Mouse (Mus musculus): Measurements from ENCODE around the gene Armc6.

The Armc6 gene

GRCm38 (mm10) chr8:70234080-70234780, at the start of gene Armc6, which contains the start of gene Sugp2:
Gene Armc6 (minus strand): TSS chr8:70234466.
Gene Sugp2 (plus strand): TSS chr8:70234226.
- peak; percentile 95 to 96 for DNase-seq (ENCODE audit: low spot score in 2 of 2)

DNA sequence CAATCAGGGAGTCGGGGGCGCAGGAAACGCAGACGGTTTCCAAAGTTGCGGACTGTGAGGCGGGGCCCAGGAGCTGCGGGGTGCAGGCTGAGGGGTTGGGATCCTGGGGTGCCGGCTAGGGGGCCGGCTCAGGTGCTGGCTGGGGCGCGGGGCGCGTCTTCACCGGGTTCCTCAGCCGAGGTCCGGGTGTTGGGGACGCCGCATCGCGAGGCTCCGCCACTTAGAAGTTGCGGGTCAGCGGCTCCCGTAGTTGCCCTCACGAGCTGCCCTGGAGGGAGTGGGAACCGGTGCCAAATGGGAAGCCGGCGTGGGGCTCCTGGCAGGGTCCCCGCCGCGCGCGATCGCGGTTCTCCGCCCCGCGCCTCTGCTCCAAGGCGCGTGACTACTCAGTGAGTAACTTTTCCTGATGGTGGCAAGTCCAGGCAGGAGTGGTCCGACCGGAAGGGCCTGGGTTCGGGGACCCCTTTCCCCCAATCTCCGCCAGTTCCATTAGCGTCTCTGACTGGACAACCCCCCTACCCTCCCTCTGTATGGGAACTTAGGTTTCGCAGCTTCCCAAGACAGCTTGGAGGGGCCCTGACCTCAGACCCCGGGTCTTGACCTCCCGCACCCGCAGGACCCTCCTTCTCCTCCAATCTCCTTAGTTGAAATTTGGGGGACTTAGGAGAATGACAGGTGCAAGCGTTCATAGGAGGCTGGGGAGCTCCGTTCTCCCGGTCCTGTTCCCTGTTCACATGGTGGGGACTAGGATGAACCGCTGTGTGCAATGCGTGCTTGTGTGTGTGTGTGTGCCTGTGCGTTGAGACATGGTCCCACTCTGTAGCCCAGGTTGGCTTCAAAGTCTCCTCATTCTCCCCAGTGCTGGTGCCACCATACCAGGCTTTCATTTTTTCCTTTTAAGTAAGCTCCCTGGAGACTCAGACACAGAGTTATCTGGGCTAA, 49.1 kb upstream of the Armc6 start:
- DNase-seq (ENCODE audit: low spot score in 2 of 2): no peak

- DNase-seq (ENCODE audit: low spot score in 2 of 2): peak; percentile 76 to 89
Observed at GRCm38 (mm10) chr8:70282603-70283135, 48.4 kb upstream of the Armc6 start, which contains the start of gene Homer3. Gene Homer3 (plus strand): TSS chr8:70282827.

DNA sequence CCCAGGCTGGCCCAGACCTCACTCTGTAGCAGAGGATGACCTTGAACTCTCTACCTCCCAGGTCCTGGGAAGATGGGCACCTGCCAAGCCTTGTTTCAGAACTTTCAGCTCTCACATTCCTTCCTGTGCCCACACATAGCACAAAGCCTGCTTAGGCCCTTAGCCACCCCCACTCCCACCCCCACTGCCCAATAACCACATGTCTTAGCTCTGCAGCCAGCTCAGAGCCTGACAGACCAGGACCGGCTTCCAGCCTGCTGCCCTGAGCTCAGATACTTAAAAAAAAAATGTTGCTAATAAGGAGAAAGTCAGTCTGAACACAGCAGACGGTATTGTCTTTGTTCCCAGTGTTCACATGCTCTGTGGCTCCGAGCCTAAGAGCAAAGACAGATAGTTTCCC, 46.7 kb upstream of the Armc6 start:
- no peak for DNase-seq (ENCODE audit: low spot score in 2 of 2)

DNA sequence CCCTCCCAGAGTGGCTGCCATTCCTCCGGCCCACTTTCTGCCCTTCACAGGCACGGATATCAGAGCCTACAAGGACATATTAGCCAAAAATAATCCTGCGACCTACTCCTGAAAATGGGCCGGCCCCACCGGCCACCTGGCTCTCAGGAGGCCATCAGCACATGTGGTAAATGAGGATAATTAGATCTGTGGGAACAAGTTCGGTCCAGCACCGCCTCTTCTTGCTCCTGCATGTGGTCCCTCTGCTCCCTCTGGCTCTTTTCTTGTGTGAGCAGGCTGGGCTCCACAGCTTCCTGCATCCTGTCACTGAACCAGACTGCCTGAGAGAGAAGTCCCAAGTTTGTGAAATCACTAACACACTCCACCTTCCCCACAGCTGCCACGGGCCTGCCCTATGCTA, 45.0 kb upstream of the Armc6 start:
- no peak for DNase-seq (ENCODE audit: low spot score in 2 of 2)

DNA sequence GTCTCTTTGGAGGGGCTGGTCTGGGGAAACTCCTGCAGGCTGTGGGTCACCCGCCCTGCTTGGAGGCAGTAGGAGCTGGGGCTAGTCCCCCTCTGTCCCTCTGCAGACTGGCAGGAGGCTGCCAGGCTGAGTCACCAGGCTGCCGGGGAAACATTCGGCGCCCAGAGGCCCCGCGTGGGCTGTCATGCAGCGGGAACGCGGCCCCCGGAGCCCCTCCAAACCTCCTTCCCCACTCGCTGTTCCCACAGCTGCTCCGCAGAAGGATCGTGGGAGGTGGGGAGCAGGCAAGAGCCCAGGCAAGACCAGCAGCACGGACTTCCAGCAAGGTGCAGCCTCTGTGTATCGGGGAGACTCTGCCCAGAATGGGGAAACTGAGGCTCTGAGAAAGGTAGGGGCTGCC, 43.9 kb upstream of the Armc6 start:
- DNase-seq (ENCODE audit: low spot score in 2 of 2): no peak

GRCm38 (mm10) chr8:70276476-70276875, 42.2 kb upstream of the Armc6 start:
- DNase-seq (ENCODE audit: low spot score in 2 of 2): no peak

DNA sequence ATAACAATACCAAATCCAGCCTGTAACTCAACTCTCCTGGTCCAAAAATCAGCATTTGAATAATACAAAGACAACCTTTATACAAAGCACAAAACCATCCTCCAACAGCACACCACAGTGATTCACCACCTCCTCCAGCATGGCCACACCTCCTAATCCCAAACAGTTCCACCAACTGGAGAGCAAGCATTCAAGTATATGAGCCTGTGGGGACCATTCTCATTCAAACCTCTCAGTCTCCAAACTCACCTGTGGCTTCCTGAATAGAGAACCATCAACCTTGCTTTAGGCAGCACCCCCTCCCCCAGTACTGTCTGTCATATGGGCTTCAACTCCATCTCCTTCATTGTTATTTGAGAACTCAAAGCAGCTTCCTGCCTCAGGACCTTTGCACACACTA, 40.1 kb upstream of the Armc6 start:
- no peak for DNase-seq (ENCODE audit: low spot score in 2 of 2)

DNA sequence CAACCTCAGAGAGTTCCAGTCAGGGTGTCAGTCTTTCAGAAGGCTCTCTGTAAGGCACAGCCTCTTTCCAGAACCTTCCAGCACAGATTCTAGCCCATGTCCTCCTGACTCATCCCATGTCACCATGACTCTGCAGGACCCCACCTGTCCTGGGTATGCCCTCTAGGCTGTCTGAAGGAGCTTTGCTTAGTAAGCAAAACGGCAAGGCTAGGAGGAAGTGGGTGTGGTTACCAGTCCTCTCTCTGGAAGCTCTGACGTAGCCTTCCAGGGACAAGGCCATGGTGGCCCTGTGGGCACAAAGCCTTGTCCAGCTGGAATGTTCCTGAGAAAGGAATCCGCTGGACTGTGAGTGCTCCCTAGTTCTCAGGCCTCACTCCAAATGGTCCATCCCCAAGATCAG, 38.7 kb upstream of the Armc6 start:
- DNase-seq (ENCODE audit: low spot score in 2 of 2): peak in 1 of 2 experiments; percentile 39

DNA sequence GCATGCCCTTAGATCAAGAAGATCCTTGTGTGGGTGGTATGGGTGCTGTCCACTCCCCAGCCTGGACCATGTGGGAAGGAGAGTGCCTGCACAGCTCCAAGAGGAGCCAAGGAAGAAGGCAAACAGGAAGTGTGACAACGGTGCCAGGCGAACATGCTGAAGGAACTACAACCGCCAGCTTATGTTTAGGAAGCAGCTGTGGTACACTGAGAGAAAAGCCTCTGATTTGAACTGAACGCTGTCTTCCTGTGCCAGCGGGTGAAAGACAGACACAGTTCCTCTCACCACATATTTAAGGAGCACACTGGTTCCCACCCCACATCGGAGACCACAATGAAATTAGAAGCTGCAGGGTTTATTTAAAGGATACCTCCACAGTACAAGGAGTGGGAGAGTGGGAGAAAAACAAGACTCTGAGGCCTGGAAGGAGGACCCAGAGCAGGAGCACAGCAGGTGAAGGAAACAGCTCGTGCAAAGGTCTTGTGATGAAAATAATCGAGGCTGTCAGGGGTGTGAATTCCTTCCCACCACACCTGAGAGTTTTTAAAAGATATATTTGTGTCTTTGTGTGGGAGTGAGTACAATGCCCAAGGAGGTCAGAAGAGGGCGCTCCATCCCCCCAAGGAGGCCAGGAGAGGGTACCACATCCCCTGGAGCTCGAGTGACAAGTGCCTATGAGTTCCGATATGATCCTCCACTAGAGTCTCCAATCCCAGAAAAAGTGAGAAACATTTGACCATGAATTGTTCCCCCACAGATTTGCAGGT, 34.7 kb upstream of the Armc6 start:
- DNase-seq (ENCODE audit: low spot score in 2 of 2): peak in 1 of 2 experiments; percentile 56

- DNase-seq (ENCODE audit: low spot score in 2 of 2): no peak
Observed at GRCm38 (mm10) chr8:70268311-70268710, 34.0 kb upstream of the Armc6 start.

DNA sequence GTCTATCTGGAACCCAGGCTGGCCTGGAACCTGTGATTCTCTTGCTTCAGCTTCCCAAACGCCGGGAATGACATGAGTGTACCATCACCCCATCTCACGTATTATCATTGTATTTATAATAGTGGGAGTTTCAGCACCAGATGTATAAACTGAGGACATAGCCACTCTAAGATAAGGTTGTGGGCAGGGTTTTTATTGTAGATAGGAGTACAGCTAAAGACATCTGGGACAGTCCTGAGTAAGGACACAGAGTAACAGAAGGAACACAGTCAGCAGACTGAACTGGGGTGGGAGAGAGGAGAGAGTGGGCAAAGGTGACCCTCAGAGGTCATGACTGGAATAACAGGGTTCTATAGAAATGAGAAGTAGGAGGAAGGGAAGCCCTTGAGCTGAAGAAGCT, 33.4 kb upstream of the Armc6 start:
- DNase-seq (ENCODE audit: low spot score in 2 of 2): no peak

- peak in 1 of 2 experiments; percentile 35 for DNase-seq (ENCODE audit: low spot score in 2 of 2)
Observed at GRCm38 (mm10) chr8:70259043-70259442, 24.8 kb upstream of the Armc6 start.

DNA sequence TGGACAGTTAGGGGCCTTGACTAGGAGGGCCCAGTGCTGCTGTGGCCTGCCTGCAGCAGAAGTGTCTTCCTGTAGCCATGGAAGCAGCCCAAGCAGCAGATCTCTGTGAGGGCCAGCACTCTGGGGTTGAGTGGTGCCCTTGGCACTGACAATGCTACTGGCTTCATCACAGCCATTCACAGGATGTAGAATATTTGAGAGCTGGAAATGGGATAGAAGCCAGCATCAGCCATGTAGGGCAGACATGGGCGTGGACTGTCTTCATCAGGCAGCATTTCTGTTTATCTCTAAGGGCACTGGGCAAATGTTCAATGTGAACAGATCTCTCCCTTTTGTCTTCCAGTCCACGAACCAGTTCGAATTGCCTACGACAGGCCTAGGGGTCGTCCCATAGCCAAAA, 24.3 kb upstream of the Armc6 start:
- no peak for DNase-seq (ENCODE audit: low spot score in 2 of 2)

DNA sequence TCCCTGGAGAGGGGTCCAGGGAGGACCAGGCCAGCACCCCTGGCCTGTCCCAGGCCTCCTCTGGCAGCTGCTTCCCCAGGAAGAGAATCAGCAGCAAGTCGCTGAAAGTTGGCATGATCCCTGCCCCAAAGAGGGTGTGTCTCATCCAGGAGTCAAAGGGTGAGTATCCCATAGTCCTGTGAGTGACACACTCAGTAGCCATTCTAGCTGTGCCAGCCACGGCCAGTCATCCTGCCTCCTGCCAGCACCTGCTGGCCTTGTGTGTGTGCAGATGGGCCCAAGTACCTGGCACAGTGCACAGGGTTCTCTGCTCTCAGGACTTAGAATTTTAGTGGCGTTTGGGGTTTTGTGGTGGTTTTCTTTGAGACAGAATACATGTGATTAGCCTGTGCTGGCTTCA, 23.2 kb upstream of the Armc6 start:
- no peak for DNase-seq (ENCODE audit: low spot score in 2 of 2)

DNA sequence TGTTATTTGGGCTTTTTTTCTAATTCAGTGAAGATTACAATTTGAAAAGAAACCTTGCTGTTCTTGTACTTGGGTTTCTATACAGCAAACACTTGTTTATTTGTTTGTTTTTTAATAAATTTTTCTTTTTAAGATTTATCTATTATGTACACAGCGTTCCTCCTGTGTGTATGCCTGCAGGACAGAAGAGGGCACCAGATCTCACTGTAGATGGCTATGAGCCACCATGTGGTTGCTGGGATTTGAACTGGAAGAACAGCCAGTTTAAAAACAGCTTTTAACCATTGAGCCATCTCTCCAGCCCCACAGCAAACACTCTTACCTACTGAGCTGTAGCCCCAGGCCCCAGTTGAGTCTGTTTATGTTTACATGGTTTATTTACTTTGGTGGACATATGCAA, 20.4 kb upstream of the Armc6 start:
- no peak for DNase-seq (ENCODE audit: low spot score in 2 of 2)

DNA sequence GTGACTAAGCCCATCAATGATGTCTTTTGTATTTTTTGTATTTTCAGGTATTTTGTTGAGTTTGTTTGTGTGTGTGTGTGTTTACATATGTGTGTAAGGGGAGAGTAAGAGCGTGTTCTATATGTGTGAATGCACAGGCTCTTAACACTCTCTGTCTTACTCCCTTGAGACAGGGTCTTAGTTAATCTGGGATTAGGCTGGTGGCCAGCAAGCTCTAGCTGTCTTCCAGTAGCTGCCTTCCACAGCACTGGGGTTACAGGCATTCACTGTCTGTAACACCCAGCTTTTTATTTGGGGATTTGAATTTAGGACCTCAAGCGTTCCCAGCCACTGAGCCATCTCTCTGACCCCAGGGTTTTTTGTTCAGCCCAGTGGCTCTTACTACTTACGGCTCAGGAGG, 13.6 kb upstream of the Armc6 start:
- DNase-seq (ENCODE audit: low spot score in 2 of 2): no peak

GRCm38 (mm10) chr8:70246622-70247021, 12.4 kb upstream of the Armc6 start:
- DNase-seq (ENCODE audit: low spot score in 2 of 2): no peak

- no peak for DNase-seq (ENCODE audit: low spot score in 2 of 2)
Observed at GRCm38 (mm10) chr8:70240642-70241041, 6.4 kb upstream of the Armc6 start.

DNA sequence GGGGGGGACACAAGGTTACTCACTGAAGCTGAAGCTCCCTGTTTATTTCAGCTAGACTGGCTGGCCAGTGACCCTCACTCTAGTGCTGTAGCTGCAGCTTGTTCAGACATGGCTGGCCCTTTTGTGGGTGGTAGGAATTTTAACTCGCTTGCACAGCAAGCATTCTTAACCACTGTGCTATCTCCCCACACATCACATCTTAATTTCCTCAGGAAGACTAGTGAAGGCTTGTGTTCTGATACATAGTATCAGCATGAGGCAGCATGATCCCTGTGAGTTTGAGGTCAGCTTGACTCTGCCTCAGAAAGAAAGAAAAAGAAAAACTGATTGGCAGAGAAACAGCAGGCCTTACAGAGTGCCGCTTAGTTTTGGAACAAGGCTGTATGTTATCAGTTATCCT, 3.6 kb upstream of the Armc6 start:
- DNase-seq (ENCODE audit: low spot score in 2 of 2): no peak

- no peak for DNase-seq (ENCODE audit: low spot score in 2 of 2)
Observed at GRCm38 (mm10) chr8:70234781-70235128, 489 bp upstream of the Armc6 start.

- DNase-seq (ENCODE audit: low spot score in 2 of 2): peak in 1 of 2 experiments; percentile 34
Observed at GRCm38 (mm10) chr8:70233606-70234005, 660 bp downstream of the Armc6 start.
